Mouse (Mus musculus): ENCODE results near the gene Vmn2r83.

DNA sequence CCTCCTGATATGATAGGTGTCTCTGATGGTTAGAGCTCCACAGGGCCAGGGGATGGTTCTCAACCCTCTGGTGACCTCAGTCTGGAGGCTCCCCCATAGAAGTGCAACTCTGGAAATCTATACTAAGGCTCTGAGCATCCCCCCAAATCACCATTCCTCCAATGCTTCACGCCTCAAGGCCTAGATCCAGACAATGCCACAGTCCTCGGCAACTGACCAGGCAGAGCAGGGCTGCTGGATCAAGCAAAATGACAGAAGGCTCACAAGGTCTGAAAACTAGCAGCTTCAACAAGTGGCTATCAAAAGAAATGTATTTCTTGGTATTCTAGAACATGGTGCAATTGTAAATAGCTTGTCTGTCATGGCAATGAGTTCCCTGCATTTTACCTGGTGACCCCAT lies 69.2 kb downstream of the Vmn2r83 start:
- TF ChIP-seq EP300 (IDR thresholded peaks at IDR 0.05; ENCODE audit: insufficient read depth, low read depth, low read length) (no peak), CTCF (IDR thresholded peaks at IDR 0.05) (no peak), POLR2A (IDR thresholded peaks at IDR 0.05; ENCODE audit: insufficient read depth, low read depth, low read length) (no peak)

All from heart, adult 2 months (tissue).